Mouse (Mus musculus) ES-CJ7 (cell line): ENCODE results near the gene P2ry10b.

ENCODE experiments used
- DNase-seq: peaks from one replicate; pipeline ENCODE4 v3.0.0; 2011; ENCODE audit warnings: low read depth, low spot score

P2ry10b gene

DNA sequence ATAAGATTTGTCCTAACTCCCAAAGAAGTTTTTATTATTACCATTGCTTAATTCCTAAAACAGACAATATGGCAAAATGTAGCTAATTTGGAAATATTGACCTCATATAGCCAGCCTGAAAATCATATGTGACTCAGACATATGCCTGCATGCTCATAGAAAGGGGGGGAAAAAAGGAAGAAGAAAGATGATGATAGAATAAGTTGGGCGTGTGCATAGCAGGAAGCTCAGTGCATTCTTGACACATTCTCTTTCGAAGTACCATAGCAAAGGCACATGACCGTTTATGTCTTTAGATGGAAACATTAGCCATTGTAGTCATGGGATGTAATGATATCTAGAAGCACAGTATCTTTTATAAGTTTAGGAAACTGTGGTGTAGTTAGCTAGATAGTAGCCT is at the start of gene P2ry10b:
P2ry10b (plus strand) TSS at position 247 of the 400 bp plus-strand sequence.
- DNase-seq, result no peak

DNA sequence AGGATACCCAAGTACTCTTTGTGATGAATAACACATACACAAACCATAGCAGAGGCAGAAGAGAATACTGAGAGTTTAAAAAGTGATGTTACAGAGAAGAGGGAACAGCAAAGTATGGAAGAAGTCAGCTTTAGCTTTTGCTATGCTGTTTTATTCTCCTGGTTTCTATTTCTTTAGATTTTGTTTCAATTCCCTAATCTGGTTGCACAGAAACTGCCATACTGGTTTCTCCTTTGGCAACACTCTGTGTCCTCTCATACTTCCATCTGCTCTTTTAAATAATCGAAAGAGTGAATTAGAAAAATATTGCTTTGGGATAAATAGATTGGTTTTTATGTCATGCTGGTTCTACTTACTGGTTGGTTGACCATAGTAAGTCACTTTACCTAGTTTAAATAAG is 32.4 kb upstream of the P2ry10b start:
- DNase-seq, result no peak

DNA sequence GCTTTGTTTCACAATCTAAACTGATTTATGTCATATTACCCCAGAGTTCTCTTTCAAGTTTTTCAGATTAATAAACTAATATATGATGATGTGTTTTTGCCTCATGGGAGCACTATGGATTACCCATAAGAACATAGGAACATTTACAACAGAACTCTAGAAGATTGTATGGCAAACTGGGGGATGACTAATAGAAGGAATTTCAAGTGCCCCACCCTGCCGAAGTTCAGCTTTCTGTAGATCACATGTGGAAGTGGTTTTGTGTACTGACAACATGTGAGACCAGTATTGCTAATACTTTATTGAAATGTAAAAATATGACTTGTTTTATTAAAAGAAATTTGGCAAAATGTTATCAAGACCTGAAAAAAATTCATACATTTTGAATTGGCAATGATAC is 31.7 kb upstream of the P2ry10b start:
- DNase-seq, result no peak

DNA sequence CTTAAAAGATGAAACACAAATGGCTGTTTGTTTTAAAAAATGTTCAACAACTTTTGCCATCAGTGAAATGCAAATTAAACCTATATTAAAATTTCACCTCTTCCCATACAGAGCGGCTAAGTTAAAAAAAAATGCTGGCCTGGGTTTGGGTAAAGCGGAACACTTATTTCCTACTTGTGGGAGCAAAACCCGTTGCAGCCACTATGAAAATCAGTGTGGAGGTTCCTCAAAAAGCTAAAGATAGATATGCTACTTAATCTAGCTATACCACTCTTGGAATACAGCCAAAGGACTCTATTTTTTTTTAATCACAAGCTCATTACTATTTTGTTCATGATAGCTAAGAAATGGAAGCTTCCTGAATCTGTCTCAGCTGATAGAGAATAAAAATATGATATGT is 5.5 kb upstream of the P2ry10b start:
- no peak for DNase-seq

DNA sequence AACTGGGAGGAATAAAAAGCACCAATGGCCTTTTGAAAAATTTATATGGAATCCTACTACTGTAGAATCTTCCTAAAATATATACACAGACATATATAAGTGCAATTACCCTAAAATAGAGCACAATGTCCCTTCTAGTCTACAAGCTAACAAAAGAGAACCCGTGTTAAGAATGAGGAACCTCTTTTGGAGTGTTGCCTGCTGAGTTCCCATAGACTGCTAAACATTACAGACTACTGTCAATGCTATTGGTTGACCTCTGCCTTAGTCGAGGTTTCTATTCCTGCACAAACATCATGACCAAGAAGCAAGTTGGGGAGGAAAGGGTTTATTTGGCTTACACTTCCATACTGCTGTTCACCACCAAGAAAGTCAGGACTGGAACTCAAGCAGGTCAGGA is 4.8 kb upstream of the P2ry10b start:
- DNase-seq, result no peak

DNA sequence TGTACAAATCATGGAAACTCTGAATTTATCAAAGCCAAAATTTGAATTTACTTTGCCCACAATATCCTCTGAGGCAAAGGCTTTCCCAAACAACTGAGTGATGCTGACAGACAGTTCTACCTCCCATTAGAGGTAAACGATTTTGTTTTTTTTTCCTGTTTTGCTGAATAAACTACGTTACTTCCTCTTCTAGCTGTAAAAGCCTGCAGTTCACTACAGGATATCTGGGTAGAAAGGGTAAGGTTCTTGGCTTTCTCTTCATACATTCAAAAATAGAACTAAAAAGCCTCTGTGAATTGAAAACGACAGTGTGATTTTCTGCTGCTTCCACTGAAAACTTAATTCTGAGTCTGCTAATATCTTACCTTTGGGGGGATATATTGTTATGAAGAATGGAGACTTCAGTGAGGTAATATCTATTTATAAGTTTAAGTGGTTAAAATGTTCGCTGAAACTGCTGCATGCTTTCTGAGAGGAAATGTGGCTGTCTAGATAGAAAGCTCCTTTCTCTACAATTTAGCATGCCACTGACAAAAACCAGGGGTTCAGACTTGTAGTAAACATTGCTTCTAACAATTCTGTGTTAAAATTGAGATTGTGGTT is 765 bp downstream of the P2ry10b start:
- no peak for DNase-seq

DNA sequence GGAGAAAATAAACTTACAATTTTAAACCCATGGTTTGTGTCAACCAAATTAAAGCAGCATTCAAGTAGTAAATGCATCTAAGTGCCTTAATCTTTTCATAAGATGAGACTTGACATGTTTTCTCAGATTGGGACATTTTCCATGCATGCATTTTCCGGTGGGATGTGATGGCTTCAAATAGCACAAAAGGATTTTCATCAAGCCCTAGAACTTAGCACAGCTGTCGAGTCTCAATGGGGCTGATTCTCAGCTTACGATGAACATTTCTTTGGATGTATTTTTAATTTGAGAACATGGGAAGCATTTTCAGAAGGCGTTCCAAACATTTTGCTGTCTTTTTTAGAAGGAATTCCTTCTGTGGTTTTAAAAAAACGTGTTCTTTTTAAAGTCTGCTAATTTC is 1.3 kb downstream of the P2ry10b start:
- DNase-seq, result no peak

DNA sequence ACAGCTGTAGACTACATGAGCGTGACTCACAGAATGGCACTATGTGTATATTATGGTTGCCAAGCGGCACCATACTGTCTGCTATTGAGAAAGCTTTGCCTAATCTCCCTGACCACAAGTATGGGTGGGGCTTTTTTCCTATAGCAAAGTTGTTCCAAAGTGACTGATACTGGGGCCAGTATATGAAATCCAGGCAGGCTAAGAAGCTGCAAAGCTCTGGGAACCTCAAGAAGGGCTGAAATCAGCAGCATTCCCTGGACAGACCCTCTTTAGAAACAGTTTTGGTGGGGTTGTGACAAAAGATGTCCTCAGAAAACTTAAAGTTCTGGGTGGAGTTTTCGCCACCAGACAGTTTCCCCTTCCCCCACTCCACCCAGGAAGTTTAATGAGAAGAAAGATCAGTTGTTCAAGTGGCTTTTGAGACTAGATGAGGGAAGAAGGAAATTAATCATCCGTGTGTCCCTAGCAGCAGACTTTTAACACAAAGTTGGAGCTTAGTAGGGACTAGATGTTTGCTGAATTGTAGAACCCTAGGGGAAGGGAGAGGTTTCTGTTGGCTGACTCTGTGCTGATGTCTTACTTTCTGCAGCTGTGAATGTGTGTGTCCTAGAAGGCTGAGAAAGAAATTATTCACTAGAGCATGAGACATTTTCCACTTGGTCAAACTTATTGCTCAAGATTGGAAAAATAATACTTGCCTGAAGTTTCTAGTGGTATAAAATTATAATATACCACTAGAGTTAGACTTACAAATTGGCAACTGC is 2.2 kb downstream of the P2ry10b start:
- no peak for DNase-seq

DNA sequence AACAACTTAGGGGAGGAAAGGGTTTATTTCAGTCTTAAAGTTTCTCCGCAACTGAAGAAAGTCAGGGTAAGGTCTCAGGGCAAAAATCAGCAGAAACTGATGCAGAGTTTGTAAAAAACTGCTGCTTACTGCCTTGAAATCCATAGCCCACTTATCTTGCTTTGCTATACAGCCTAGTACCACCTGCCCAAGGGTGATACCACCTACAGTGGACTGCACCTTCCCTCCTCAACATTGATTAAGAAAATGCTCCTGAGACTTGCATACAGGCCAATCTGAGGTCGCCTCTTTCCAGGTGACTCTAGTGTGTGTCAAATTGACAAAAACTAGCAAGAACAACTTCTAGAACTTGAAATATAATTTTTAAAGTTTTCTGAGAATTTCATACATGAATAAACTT is 7.3 kb downstream of the P2ry10b start:
- no peak for DNase-seq

DNA sequence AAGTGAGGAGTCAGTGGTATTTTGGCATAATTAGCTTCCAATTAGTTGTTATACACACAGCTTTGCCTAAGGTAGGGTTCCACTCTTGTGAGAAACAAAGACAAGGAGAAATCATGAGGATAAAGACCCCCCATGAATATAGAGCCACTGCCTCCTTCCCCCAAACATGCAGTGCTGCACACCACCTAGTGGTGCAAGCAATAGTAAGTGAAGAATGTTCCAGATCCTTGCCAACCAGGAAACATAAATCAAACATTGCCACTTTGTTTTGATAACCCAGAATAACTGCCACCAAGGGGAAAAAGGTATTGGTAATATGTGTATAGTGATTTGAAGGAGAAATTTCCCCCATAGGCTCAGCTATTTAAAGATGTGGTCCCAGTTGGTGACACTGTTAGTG is 11.8 kb downstream of the P2ry10b start:
- no peak for DNase-seq

DNA sequence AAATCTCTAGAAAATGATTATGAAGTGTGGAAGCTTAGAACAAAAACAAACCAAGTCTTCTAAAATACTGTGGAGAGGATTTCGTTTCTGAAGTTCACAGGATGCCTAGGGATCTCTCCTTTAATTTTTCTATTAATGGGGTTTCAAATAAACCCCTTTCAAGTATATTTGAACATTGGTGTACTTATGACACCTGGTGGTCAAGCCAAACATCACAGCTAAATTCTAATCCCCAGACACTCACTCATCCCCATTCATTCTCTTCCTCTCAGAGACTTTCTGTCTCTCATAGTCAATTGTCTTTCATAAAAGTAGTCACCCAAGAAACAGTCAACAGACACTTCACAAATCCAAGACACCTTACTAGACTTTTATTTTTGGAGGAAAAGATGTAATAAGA is 19.6 kb downstream of the P2ry10b start:
- DNase-seq, result peak; percentile 4

DNA sequence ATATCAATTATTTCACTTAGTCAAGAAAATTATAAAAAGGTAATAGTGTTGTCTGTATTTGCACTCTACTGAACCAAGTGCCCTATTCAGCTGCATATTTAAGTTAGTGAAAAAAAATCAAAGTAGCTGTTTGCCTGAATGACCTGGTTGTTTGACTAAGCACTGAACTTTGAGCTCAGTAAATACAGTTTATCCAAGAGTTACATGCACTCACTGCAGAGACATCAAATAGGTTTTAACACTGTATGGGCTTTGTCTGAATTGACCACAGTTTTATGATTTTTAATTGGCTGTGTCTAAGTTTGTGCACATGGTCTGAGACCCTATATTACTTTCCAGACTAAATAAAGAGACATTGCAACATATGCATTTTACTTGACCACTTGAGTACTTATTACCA is 20.4 kb downstream of the P2ry10b start:
- DNase-seq, result no peak

DNA sequence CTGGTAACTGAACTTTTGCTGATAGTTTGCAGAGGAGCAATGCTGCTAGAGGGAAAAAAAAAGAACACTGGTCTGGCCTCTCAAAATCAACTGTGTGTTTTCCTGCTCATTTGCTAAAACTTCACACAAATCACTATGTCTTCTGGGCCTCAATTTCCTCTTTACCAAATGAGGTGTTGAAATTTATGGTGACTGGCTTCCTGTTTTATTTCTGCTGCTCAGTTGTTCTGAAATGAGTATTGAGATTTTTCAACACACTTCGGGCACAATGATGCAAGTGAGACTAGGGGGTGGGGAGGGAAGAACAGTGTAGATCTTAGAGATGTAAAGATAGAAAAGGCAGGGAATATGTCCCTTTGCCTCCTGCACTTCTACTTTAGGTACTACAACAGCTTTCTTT is 30.0 kb downstream of the P2ry10b start:
- no peak for DNase-seq

DNA sequence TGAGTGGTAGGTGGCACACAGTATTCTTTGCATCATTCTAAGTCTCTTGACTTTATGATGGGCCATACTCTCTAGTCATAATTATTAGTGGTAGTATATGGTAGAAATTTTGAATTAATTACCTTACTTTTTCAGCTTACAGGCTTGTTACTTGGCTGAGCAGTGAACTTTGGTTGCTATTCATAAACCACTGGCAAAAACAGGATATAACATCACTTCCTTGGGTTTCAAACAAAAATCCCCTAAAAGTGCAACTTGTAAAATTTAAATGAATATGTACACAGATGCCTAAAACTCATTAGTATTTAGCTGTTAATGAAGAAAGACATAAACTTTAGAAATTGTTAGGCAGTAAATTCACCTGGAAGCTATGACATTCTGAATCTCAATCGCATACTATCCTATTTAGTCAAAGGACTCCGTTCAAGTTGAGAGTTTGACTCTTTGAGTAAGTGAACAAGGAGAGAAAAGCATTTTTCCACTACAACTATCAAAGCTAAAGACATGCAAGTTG is 68.9 kb downstream of the P2ry10b start:
- no peak for DNase-seq
